Mouse (Mus musculus): ENCODE measurements at regions not wholly inside any gene's neighbourhood (a gene's known extent, or its start where the extent isn't known, plus 50 kb on each side); places are given as distances from the start of the nearest gene placed in this dataset.
A peak's percentile ranks its signal among the peaks of the same experiment; 100 is the strongest.
"Not testable (repeated sequence)": the region's sequence is repeated elsewhere in the genome, so short reads cannot be mapped to it uniquely, and the experiment has no call there.

DNA sequence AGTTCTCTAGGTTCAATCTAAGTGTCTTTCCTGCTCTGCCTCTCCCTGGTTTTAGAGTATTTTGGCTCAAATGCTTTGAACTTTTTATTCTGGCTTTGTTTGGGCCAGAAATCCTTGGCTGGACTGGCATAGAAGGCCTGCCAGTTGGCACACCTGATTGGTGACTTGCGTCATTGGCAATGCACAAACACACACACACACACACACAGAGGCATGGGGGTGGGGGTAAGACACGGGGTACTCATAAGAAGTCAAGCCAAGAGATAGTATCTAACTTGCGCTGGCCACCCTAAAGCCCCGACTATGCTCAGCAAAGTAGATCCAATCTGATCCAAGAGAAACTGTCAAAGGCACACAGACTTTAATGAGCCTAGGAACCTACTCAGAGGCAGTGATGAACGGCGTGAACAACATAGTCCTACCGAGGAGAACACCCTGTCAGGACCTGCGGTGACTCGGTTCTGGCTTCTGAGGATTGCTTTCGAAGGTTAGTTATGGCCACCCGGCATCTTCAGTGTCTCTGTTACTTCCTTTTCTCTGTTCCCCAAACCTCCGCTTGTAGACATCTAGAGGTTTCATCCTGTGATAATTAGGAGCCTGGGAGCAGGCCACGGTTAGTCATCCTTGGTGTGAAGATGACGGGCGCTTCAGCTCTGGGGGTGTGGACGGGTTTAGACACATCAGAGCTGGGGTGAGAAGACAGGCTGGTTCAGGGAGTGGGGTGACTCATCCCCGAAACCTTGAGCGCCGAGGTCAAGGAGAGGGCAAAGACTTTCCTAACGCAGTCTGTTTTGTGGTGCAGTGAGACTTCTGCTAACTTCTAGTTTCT is 92.7 kb upstream of the Dlg1 start:
- TF ChIP-seq EP300 (IDR thresholded peaks at IDR 0.05; ENCODE audit: insufficient read depth, low read depth, low read length): no peak
- no peak for TF ChIP-seq POLR2A (IDR thresholded peaks at IDR 0.05; ENCODE audit: insufficient read depth, low read depth, low read length)
- no peak for TF ChIP-seq CTCF (IDR thresholded peaks at IDR 0.05)
- H3K36me3 ChIP-seq (ENCODE audit: control insufficient read depth, insufficient read depth, low read length): no peaks in the 10 kb centered on the region
- intact Hi-C loops (cut with DNase I): no loop called here
- H3K4me1 ChIP-seq (ENCODE audit: control insufficient read depth, insufficient read depth, low read length): no peaks in the 10 kb centered on the region
- no peaks in the 10 kb centered on the region for H3K79me2 ChIP-seq (replicated peaks; ENCODE audit: control insufficient read depth, insufficient read depth, low read length)
- no peak overlapping the region for H3K27ac ChIP-seq
- no peak overlapping the region for H3K4me3 ChIP-seq
- 75% methylated on average over 20 of the region's 20 CpGs for WGBS
- no peak overlapping the region for H3K9ac ChIP-seq (ENCODE audit: low read depth, low read length)
- no peaks in the 10 kb centered on the region; the same call in 1 of the 2 replicates for H3K27me3 ChIP-seq (ENCODE audit: control insufficient read depth, insufficient read depth, low read length)
- peak in 1 of 2 experiments; percentile 32 for DNase-seq

DNA sequence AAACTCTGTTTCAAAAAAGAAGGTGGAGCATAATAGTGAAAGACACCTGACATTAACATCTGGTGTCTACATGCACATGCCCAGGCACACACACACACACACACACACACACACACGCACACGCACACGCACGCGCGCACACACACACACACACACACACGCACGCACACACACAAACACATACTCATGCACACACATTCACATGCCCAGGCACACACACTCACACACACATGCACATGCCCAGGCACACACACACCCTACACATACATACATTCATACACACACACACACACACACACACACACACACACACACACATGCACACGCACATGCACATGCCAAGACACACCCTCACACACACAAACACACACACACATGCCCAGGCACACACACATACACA is 89.4 kb upstream of the Dlg1 start:
- H3K79me2 ChIP-seq (replicated peaks; ENCODE audit: control insufficient read depth, insufficient read depth, low read length); H3K27ac ChIP-seq; H3K27me3 ChIP-seq (ENCODE audit: control insufficient read depth, insufficient read depth, low read length); H3K4me1 ChIP-seq (ENCODE audit: control insufficient read depth, insufficient read depth, low read length); H3K9ac ChIP-seq (ENCODE audit: low read depth, low read length); DNase-seq; H3K36me3 ChIP-seq (ENCODE audit: control insufficient read depth, insufficient read depth, low read length); intact Hi-C loops (cut with DNase I); H3K4me3 ChIP-seq: not testable (repeated sequence)
- 93% methylated on average over 9 of the region's 9 CpGs for WGBS

DNA sequence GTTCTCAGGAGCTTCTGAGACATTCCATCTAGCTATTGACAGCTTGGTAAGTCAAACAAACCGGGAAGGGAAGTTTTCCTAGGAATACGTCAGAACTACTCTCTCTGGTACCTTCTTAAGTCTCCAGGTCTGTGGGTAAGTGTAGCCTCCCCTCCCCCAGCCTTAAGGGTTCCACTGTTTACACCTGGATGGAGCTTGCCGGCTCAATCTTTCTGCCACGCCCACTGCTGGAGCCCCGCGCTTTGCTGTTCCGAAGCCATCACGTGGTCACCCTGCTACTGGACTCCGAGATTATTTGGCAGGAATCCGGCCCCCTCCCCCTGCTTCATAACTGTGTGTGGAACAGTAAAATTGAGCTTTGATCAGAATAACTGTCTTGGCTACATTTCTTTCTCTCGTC is 87.6 kb upstream of the Dlg1 start:
- intact Hi-C loops (cut with DNase I); H3K27me3 ChIP-seq (ENCODE audit: control insufficient read depth, insufficient read depth, low read length): not testable (repeated sequence)

DNA sequence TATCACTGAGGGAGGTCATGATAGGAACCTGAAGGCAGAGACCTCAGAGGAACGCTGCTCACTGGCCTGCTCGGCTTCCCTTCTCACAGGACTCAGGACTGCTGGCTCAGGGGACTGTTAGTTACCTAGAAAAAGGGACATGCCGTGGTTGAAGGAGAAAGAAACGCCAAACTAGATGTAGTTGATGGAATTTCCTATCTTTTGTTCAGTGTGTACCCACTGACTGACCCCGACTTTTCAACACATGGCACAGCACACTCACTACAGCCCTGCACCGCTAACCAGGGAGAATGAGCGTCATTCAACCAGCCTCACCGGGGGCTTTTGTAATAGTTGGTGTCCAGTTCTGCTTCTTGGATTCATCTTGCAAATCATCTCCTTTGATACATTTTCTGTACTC is 86.8 kb upstream of the Dlg1 start:
- 66% methylated on average over 8 of the region's 8 CpGs for WGBS
- no peak overlapping the region for H3K4me3 ChIP-seq
- H3K9ac ChIP-seq (ENCODE audit: low read depth, low read length): no peak overlapping the region
- no peaks in the 10 kb centered on the region for H3K27me3 ChIP-seq (ENCODE audit: control insufficient read depth, insufficient read depth, low read length)
- H3K27ac ChIP-seq: no peak overlapping the region
- H3K4me1 ChIP-seq (ENCODE audit: control insufficient read depth, insufficient read depth, low read length): no peaks in the 10 kb centered on the region
- H3K36me3 ChIP-seq (ENCODE audit: control insufficient read depth, insufficient read depth, low read length): no peaks in the 10 kb centered on the region
- H3K79me2 ChIP-seq (replicated peaks; ENCODE audit: control insufficient read depth, insufficient read depth, low read length): no peaks in the 10 kb centered on the region
- TF ChIP-seq EP300 (IDR thresholded peaks at IDR 0.05; ENCODE audit: insufficient read depth, low read depth, low read length): no peak
- TF ChIP-seq POLR2A (IDR thresholded peaks at IDR 0.05; ENCODE audit: insufficient read depth, low read depth, low read length): no peak
- no peak for TF ChIP-seq CTCF (IDR thresholded peaks at IDR 0.05)
- DNase-seq: no peak
- intact Hi-C loops (cut with DNase I): no loop called here

More for the DNA sequence above, 87.6 kb upstream of the Dlg1 start:
- not testable (repeated sequence) for H3K27ac ChIP-seq; H3K4me3 ChIP-seq; H3K79me2 ChIP-seq (replicated peaks; ENCODE audit: control insufficient read depth, insufficient read depth, low read length); H3K4me1 ChIP-seq (ENCODE audit: control insufficient read depth, insufficient read depth, low read length); H3K9ac ChIP-seq (ENCODE audit: low read depth, low read length); H3K36me3 ChIP-seq (ENCODE audit: control insufficient read depth, insufficient read depth, low read length); DNase-seq
- WGBS: 21% methylated on average over 11 of the region's 11 CpGs

DNA sequence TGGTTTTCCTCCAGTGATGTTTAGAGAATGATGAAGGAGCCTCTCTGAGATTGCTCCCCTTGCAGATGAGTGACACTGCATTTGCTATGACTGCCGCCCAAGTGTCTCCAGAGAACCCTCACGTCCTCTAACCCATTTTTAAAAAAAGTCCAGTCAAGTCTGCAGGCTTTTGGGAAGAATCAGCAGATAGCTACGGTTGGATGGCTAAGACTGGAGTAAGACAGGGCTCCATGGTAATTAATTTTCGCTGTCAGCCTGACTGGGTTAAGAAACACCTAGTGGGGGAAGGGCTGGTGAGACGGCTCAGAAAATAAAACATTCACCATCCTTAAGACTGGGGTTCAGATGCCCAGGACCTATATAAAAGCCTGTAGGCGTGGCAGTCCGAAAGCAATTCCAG is 85.9 kb upstream of the Dlg1 start:
- Histone ChIP-seq H3K36me3 (ENCODE audit: control insufficient read depth, insufficient read depth, low read length) (no peaks in the 10 kb centered on the region), H3K27ac (no peak overlapping the region), H3K9ac (ENCODE audit: low read depth, low read length) (no peak overlapping the region), H3K27me3 (ENCODE audit: control insufficient read depth, insufficient read depth, low read length) (no peaks in the 10 kb centered on the region), H3K4me1 (ENCODE audit: control insufficient read depth, insufficient read depth, low read length) (no peaks in the 10 kb centered on the region), H3K4me3 (no peak overlapping the region), H3K79me2 (replicated peaks; ENCODE audit: control insufficient read depth, insufficient read depth, low read length) (no peaks in the 10 kb centered on the region)
- DNase-seq: no peak
- WGBS: 79% methylated on average over 7 of the region's 7 CpGs
- intact Hi-C loops (cut with DNase I): no loop called here
- TF ChIP-seq EP300 (IDR thresholded peaks at IDR 0.05; ENCODE audit: insufficient read depth, low read depth, low read length): no peak
- TF ChIP-seq POLR2A (IDR thresholded peaks at IDR 0.05; ENCODE audit: insufficient read depth, low read depth, low read length): no peak
- TF ChIP-seq CTCF (IDR thresholded peaks at IDR 0.05): no peak

DNA sequence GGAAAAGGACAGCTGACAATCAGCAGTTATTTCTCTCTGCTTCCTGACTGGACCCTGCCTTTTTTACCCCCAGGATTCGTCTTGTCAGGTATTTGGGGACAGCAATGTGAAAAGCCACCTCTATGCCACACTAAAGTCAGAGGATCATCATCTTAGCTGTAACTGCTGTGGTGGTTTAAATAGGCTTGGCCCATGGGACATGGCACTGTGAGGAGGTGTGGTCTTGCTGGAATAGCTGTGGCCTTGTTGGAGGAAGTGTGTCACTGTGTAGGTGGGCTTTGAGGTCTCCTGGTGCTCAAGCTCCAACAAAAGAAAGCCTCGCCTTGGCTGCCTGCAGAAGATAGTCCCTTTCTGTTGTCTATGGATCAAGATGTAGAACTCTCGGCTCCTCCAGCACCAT is 83.9 kb upstream of the Dlg1 start:
- Histone ChIP-seq H3K27me3 (ENCODE audit: control insufficient read depth, insufficient read depth, low read length) (no peaks in the 10 kb centered on the region), H3K36me3 (ENCODE audit: control insufficient read depth, insufficient read depth, low read length) (no peaks in the 10 kb centered on the region), H3K4me1 (ENCODE audit: control insufficient read depth, insufficient read depth, low read length) (no peaks in the 10 kb centered on the region; the same call in 1 of the 2 replicates), H3K4me3 (no peak overlapping the region), H3K27ac (no peak overlapping the region), H3K79me2 (replicated peaks; ENCODE audit: control insufficient read depth, insufficient read depth, low read length) (no peaks in the 10 kb centered on the region), H3K9ac (ENCODE audit: low read depth, low read length) (no peak overlapping the region)
- WGBS: 84% methylated on average over 3 of the region's 3 CpGs
- no peak for DNase-seq
- intact Hi-C loops (cut with DNase I): no loop called here
- TF ChIP-seq EP300 (IDR thresholded peaks at IDR 0.05; ENCODE audit: insufficient read depth, low read depth, low read length) (no peak), CTCF (IDR thresholded peaks at IDR 0.05) (no peak), POLR2A (IDR thresholded peaks at IDR 0.05; ENCODE audit: insufficient read depth, low read depth, low read length) (no peak)

Measured in heart, adult 2 months (tissue).